26 mouse cellular contexts compared by ENCODE assay signal in the genomic region with DNA sequence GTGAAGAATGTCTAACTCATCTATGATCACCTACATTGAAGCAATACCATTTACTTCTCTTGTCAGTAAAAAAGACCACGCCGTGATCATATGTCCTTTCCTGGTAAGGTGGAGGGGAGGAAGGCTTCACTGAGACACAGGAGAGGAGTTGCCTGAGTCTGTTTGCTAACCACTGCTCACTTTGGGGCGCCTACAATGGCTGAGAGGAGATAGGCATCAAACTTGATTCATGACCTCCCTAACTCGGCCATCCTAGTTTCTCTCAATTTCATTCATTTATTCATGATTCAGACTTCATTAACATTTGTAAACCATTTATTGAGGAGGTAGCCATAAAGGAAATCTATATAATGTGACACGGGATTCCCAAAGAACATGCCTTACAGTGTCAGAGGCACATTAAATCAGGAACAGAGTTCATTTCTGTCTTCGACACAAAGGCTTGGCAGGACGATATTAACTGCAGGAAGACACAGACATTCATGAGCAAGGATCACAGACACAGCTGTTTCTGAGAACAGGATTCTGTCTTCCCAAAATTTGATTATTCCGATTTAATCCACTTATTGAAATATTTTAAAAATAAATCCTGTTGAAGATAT.
"Had no signal": no experiment of that assay in that cellular context is flagged by ENCODE, and none has a peak within 500 bp of the region (broad histone marks: within the 10 kb centered on the region; RNA-seq: fewer than 3 reads in every experiment).

No protein-coding gene starts in this region.

- H3K27me3 ChIP-seq: heart, embryonic 13.5 days; heart, embryonic 15.5 days; hindbrain, embryonic 12.5 days; intestine, embryonic 15.5 days; limb, embryonic 12.5 days had no signal

- H3K9ac ChIP-seq: heart, embryonic 13.5 days; heart, embryonic 15.5 days; hindbrain, embryonic 12.5 days; hindbrain, embryonic 14.5 days; intestine, embryonic 15.5 days; limb, embryonic 12.5 days had no signal

- ATAC-seq: hindbrain, embryonic 16.5 days; inflammation-experienced regulatory T-cells, adult 6 months; intestine, embryonic 15.5 days; intestine, postnatal 0 days had no signal

- H3K4me3 ChIP-seq: heart, adult 2 months; heart, embryonic 13.5 days; heart, embryonic 15.5 days; hindbrain, embryonic 12.5 days; intestine, embryonic 15.5 days; layer of hippocampus, adult 2 months; left cerebral cortex, adult 2 months; limb, embryonic 10.5 days; limb, embryonic 12.5 days had no signal

- H3K27ac ChIP-seq: heart, adult 2 months; heart, embryonic 13.5 days; heart, embryonic 15.5 days; hindbrain, embryonic 12.5 days; hindbrain, embryonic 14.5 days; intestine, embryonic 15.5 days; layer of hippocampus, adult 2 months; left cerebral cortex, adult 2 months; limb, embryonic 10.5 days; limb, embryonic 12.5 days had no signal

- H3K36me3 ChIP-seq: heart, embryonic 13.5 days; heart, embryonic 15.5 days; hindbrain, embryonic 12.5 days; intestine, embryonic 15.5 days; limb, embryonic 10.5 days; limb, embryonic 12.5 days had no signal

- H3K9me3 ChIP-seq: heart, embryonic 13.5 days; heart, embryonic 15.5 days; hindbrain, embryonic 12.5 days; intestine, embryonic 15.5 days; limb, embryonic 10.5 days; limb, embryonic 12.5 days had no signal

- H3K4me2 ChIP-seq: heart, embryonic 11.5 days; heart, embryonic 13.5 days; heart, embryonic 15.5 days; hindbrain, embryonic 12.5 days; hindbrain, embryonic 14.5 days; intestine, embryonic 15.5 days; limb, embryonic 12.5 days; liver, embryonic 11.5 days had no signal

- DNase-seq: gastrocnemius, postnatal 14 days; gastrocnemius, postnatal 36 days; heart, adult 11 months; heart, adult 2 months; heart, postnatal 14 days; heart, postnatal 4 days; kidney, adult 18-20 months; kidney, adult 8-10 months; kidney, postnatal 10 days; kidney, postnatal 25 days; kidney, postnatal 4 days; liver had no signal

- H3K4me1 ChIP-seq: heart, embryonic 13.5 days; heart, embryonic 15.5 days; hindbrain, embryonic 12.5 days; intestine, embryonic 15.5 days; limb, embryonic 10.5 days; limb, embryonic 12.5 days had no signal
